Mouse (Mus musculus) cerebellum, adult 2 months (tissue): ENCODE data around the gene Lce1a1. TPM values are rescaled to one million over a fixed set of nuclear protein-coding genes. Genes with fewer than 3 reads are reported as not detected.

Source experiments
- DNase-seq, 2 experiments: peaks; one replicate each; pipeline ENCODE4 v3.0.0; 2021
- H3K27ac ChIP-seq: fragments of 200-500 bp; 2 replicates; pipeline ENCODE4 v1.5.1; 2012; ENCODE audit warnings: low read length, control low read depth, inconsistent platforms; ENCODE audit not compliant: insufficient read depth
- H3K27me3 ChIP-seq: fragments of 200-500 bp; 2 replicates; pipeline ENCODE4 v1.6.1; 2012; ENCODE audit warnings: inconsistent platforms, mild to moderate bottlenecking, low read length, moderate library complexity; ENCODE audit not compliant: control insufficient read depth, insufficient read depth
- H3K4me1 ChIP-seq: fragments of 200-500 bp; 2 replicates; pipeline ENCODE4 v1.6.1; 2011; ENCODE audit warnings: low read length; ENCODE audit not compliant: control insufficient read depth, insufficient read depth
- H3K4me3 ChIP-seq: fragments of 200-500 bp; replicated peaks from 2 replicates; pipeline ENCODE3; 2011; ENCODE audit warnings: mild to moderate bottlenecking, low read depth, low read length, control low read depth; ENCODE audit not compliant: insufficient read depth
- CTCF ChIP-seq: fragments of 200-500 bp; IDR thresholded peaks from 2 replicates; pipeline ENCODE4 v1.5.1; 2011; ENCODE audit warnings: low read depth, mild to moderate bottlenecking, control low read depth, low read length, moderate library complexity, borderline replicate concordance; ENCODE audit not compliant: insufficient read depth
- POLR2A ChIP-seq: fragments of 200-500 bp; IDR thresholded peaks from 2 replicates; pipeline ENCODE4 v1.6.1; 2011; ENCODE audit warnings: low read length, control low read depth, borderline replicate concordance; ENCODE audit not compliant: insufficient read depth
- WGBS: fragments of 180-500 bp; shearing (Covaris S2); methylation state at CpG from one replicate; pipeline ENCODE4 v1.1.7; 2018; 5-methylcytosine and 5-hydroxymethylcytosine counted together
- polyA plus RNA-seq: library from polyadenylated mRNA; depleted of rRNA; stranded (reverse); fragments of >200 nt; gene quantifications from 2 replicates; pipeline ENCODE4 v1.2.3, GENCODE M21; 2012

Gene Lce1a1
- polyA plus RNA-seq, 1 experiment = not detected

DNA sequence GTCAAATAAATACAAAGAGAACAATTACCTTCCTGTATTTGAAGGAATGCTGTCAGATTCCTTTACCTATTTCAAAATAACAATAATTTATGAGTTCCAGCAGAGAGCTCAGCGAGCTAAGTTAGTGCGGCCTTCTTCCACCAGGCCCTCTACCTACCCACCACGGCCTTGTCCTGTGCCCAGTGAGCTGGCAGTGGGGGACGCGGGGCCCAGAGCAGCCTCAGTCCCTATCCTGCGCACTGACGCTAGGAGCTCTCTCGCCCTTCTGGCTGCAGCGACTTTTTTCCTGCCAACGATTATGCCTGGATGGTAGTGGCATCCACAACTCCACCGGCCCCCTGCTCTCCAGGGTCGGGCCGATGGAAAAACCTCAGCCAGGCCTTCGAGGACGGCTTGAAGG lies 8.3 kb downstream of the Lce1a1 start:
- TF ChIP-seq CTCF (no peak), POLR2A (no peak)
- H3K4me1 ChIP-seq = no peaks in the 10 kb centered on the region
- H3K27ac ChIP-seq = no peak overlapping the region
- no peak for DNase-seq
- no peak overlapping the region for H3K4me3 ChIP-seq
- 92% methylated on average over 15 of the region's 15 CpGs for WGBS
- H3K27me3 ChIP-seq = no peaks in the 10 kb centered on the region

DNA sequence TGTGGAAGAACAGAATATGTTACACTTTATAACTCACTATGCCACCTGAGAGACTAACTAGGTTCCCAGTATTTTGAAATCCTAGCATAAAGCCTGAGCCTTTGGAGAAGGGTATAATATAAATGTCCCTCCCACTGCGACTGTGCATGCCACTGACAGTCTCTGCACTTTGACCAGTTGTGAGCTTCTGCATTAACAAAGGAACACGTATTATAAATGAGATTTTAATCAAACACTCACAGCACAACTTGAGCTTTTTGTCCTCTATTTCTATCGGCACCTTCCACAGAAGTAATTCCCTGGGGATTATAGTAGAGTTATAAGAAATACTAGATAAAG lies 9.5 kb downstream of the Lce1a1 start:
- H3K27me3 ChIP-seq = no peaks in the 10 kb centered on the region
- H3K4me1 ChIP-seq = no peaks in the 10 kb centered on the region
- DNase-seq = no peak
- WGBS = 77% methylated on average over 3 of the region's 3 CpGs
- no peak overlapping the region for H3K27ac ChIP-seq
- TF ChIP-seq POLR2A (no peak), CTCF (no peak)
- H3K4me3 ChIP-seq = no peak overlapping the region

DNA sequence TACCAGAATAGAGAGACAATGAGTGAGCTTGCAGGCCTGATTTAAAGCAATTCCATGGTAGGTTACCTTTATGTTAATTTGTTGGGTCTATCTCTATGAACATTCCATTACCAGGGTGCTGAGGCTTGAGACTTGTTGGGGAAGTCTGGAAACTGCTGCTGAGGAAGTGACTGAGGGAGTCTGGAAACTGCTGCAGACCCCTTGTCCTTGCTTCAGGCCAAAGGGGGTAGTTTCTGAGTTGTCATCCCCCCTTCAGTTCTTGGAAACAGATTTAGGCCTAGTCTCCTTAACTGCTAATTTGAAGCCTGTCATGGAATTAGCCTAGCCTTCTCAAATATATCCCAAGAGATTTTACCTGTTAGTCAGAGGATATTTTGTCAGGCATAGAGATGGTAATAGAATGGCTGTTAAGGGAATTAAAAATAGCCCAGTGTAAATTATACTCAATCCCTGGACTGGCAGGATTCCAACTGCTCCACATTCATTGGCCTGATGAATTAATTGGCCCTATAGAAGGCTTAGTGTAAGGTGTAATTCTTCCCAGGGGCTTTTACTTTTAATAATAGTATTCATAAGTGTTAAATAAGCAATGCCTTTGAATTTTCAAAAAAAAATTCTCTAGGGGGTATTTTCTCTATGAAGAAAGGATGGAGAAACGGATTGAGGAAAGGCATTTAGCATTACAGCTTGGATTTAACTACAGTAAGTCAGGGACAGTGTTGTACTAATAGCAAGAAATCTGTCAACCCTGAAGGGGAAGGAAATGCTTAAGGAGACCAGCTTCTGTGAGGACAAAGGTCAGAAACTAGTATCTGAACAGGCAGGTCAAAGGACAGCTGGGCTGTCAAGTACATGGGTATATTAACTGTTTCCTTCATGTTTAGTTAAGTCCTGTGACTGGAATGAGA lies 10.1 kb downstream of the Lce1a1 start:
- no peaks in the 10 kb centered on the region for H3K27me3 ChIP-seq
- H3K4me3 ChIP-seq = no peak overlapping the region
- 54% methylated on average over 1 of the region's 1 CpGs for WGBS
- DNase-seq = peak in 1 of 2 experiments; percentile 1
- H3K4me1 ChIP-seq = no peaks in the 10 kb centered on the region
- TF ChIP-seq POLR2A (no peak), CTCF (no peak)
- H3K27ac ChIP-seq = no peak overlapping the region

DNA sequence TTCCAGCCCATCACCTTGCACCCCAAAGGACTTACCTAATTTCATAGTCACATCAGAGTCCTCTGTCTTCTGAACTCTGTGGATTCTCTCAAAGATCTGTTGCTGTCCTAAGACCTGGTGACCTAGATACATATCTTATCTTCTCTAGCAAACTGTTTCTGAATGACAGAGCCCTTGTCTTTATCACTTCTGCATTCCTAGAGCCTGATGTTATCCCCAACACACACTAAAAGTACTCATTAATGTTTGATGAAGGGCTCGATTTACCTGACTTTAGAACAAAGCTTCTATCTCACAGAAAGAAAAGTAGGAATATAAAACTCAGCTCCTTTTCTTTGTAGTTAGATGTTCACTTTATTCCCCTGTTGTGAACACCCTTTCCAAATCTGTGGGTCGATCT lies 26.5 kb downstream of the Lce1a1 start, which contains the start of gene Lce6a:
TSS of gene Lce6a (minus strand) at position 101 of the 400 bp plus-strand sequence.
- Histone ChIP-seq H3K27ac (no peak within 1 kb of the TSS), H3K27me3 (no peaks in the 10 kb centered on the region), H3K4me3 (no peak within 1 kb of the TSS), H3K4me1 (no peaks in the 10 kb centered on the region)
- DNase-seq = no peak
- WGBS = 83% methylated on average over 2 of the region's 2 CpGs
- TF ChIP-seq CTCF = no peak
- TF ChIP-seq POLR2A = no peak

DNA sequence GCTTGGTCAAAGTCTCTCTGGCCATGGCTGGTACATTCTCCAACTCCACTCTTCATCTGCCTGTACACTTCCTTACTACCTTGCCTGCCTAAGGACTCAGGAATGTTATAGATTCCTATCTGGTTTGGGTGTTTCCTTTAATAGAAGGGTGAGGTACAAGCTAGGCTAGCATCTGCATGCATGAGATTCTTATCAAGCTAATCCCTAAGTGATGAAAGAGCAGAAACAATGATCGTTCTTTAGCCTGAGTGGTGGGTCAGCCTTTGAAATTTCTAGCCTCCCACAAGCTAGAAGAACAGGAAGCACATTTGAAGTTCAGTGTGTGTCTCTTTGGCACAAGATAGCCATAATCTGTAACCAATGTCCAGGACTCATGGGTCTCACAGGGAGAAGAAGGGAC lies 38.3 kb downstream of the Lce1a1 start:
- TF ChIP-seq CTCF = no peak
- DNase-seq = no peak
- 83% methylated on average over 1 of the region's 1 CpGs for WGBS
- no peak overlapping the region for H3K4me3 ChIP-seq
- H3K27ac ChIP-seq = no peak overlapping the region
- no peaks in the 10 kb centered on the region for H3K4me1 ChIP-seq
- H3K27me3 ChIP-seq = no peaks in the 10 kb centered on the region

DNA sequence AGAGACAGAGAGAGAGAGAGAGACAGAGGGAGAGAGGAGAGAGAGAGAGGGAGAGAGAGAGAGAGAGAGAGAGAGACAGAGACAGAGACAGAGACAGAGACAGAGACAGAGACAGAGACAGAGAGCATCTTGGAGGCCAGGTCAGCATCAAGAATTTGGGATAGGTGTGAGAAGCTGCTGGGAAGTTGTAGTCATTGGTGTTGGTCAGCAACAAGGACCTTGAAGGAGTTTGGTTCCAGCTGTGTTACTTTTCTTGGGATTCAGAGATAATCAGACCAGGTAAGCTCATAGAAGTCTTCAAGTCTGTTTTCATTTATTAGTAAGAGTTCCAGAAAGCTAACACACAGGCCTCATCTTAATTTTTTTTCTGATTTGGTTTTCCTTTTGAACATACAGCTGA lies 40.7 kb downstream of the Lce1a1 start, which contains the start of gene 2210017I01Rik:
TSS of gene 2210017I01Rik (minus strand) at position 101 of the 400 bp plus-strand sequence.
- TF ChIP-seq POLR2A = no peak
- no peak for DNase-seq
- no peak within 1 kb of the TSS for H3K27ac ChIP-seq
- H3K4me3 ChIP-seq = no peak within 1 kb of the TSS
- H3K27me3 ChIP-seq = no peaks in the 10 kb centered on the region
- no peaks in the 10 kb centered on the region for H3K4me1 ChIP-seq

DNA sequence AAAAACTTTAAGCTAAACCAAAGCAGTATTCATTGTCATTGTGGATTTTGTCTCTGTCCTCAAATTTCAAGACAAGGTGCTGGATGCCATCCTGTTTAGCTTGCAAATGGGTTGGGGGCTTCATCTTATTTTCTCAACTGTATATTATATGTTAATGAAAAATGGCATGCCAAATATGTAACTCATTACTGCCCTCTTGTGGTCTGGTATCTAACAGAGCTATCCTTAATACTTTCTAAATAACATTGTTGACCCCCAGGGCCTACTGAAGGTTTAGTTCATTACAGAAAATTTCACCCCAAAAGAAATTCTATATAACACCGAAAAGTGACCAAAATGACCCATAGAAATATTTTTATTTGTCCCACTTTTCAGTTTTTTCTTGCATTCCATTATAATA lies 45.9 kb downstream of the Lce1a1 start:
- Histone ChIP-seq H3K4me1 (no peaks in the 10 kb centered on the region), H3K27ac (no peak overlapping the region), H3K4me3 (no peak overlapping the region), H3K27me3 (no peaks in the 10 kb centered on the region)
- DNase-seq = no peak
- WGBS = 39% methylated on average over 1 of the region's 1 CpGs
- TF ChIP-seq CTCF (no peak), POLR2A (no peak)

DNA sequence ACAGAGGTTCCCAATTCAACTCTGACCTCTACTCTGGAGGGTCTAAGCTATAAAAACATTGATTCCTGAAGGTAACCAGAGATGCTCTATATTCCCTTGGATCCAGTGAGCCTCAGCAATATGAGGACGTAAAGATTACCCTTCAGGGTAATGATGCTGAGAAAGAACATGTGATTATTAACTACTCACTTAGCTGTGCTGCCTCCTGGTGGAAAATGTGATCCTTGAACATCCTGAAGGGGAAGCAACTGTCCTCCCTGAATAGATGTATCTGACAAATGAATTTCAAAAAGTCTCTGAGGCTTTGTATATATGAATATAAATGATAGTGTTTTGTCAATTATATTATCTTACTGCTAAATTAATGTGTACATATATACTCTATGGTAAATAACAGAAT lies 47.7 kb downstream of the Lce1a1 start:
- H3K27me3 ChIP-seq = no peaks in the 10 kb centered on the region
- no peak overlapping the region for H3K27ac ChIP-seq
- H3K4me1 ChIP-seq = no peaks in the 10 kb centered on the region
- H3K4me3 ChIP-seq = no peak overlapping the region
- DNase-seq = no peak
- TF ChIP-seq CTCF (no peak), POLR2A (no peak)
- 57% methylated on average over 1 of the region's 1 CpGs for WGBS
